Mouse (Mus musculus) forebrain, embryonic 14.5 days (tissue): ENCODE data around the gene Snx9. TPM values are rescaled to one million over a fixed set of nuclear protein-coding genes. Genes with fewer than 3 reads are reported as not detected.

Experiments used
- ATAC-seq: fragments of 200-750 bp; cut with Nextera tagmentation; 2 replicates; pipeline ENCODE4 v1.8.0; 2017; ENCODE audit warnings: mild to moderate bottlenecking, moderate library complexity
- DNase-seq: peaks from one replicate; pipeline ENCODE4 v3.0.0-alpha.2; 2015; ENCODE audit warnings: low spot score
- H3K27ac ChIP-seq: fragments of 300-500 bp; sonication (generic); 2 replicates; pipeline ENCODE4 v1.5.1; 2014; ENCODE audit warnings: low read depth, mild to moderate bottlenecking, control low read depth, low read length, moderate library complexity
- H3K27me3 ChIP-seq: fragments of 300-500 bp; sonication (generic); replicated peaks from 2 replicates; pipeline ENCODE4 v1.6.1; 2014; ENCODE audit warnings: low read length, control low read depth, mixed read lengths; ENCODE audit not compliant: control insufficient read depth, insufficient read depth
- H3K36me3 ChIP-seq: fragments of 300-500 bp; sonication (generic); 2 replicates; pipeline ENCODE4 v1.6.1; 2014; ENCODE audit warnings: low read length, control low read depth; ENCODE audit not compliant: control insufficient read depth, insufficient read depth
- H3K4me1 ChIP-seq: fragments of 300-500 bp; sonication (generic); 2 replicates; pipeline ENCODE4 v1.6.1; 2014; ENCODE audit warnings: antibody characterized with exemption, low read length, control low read depth; ENCODE audit not compliant: control insufficient read depth, insufficient read depth
- H3K4me2 ChIP-seq: fragments of 300-500 bp; sonication (generic); 2 replicates; pipeline ENCODE4 v1.6.1; 2014; ENCODE audit warnings: mild to moderate bottlenecking, control low read depth, low read length
- H3K4me3 ChIP-seq: fragments of 300-500 bp; sonication (generic); 2 replicates; pipeline ENCODE4 v1.5.1; 2014; ENCODE audit warnings: low read depth, low read length, control low read depth
- H3K9ac ChIP-seq: fragments of 300-500 bp; sonication (generic); 2 replicates; pipeline ENCODE4 v1.6.1; 2014; ENCODE audit warnings: mild to moderate bottlenecking, low read length, control low read depth, moderate library complexity
- H3K9me3 ChIP-seq: fragments of 300-500 bp; sonication (generic); replicated peaks from 2 replicates; pipeline ENCODE4 v1.6.1; 2016; ENCODE audit warnings: low read length, control low read depth, mixed read lengths; ENCODE audit not compliant: control insufficient read depth
- WGBS: fragments of 180-500 bp; shearing (Covaris S2); extraction: QIAGEN DNeasy Blood & Tissue Kit; methylation state at CpG from one replicate; pipeline ENCODE4 v1.1.7; 2014; 5-methylcytosine and 5-hydroxymethylcytosine counted together
- polyA plus RNA-seq: library from polyadenylated mRNA; unstranded; fragments of >200 nt; fragmentation: Nextera tagmentation; extraction: Ambion mirVana; gene quantifications from 2 replicates; pipeline ENCODE4 v1.2.1, GENCODE M21; 2014

Snx9 gene
- polyA plus RNA-seq, 1 experiment from 2014 or later, result 6.7 TPM

GRCm38 (mm10) chr17:5959802-5960201 lies 118.7 kb downstream of the Snx9 start:
- 78% methylated on average over 9 of the region's 9 CpGs for WGBS
- Histone ChIP-seq H3K36me3 (no peaks in the 10 kb centered on the region), H3K4me2 (no peak overlapping the region), H3K9ac (no peak overlapping the region), H3K27me3 (no peaks in the 10 kb centered on the region), H3K4me3 (no peak overlapping the region), H3K4me1 (no peaks in the 10 kb centered on the region), H3K9me3 (no peaks in the 10 kb centered on the region), H3K27ac (no peak overlapping the region)
- DNase-seq, result no peak
- ATAC-seq, result no peak

DNA sequence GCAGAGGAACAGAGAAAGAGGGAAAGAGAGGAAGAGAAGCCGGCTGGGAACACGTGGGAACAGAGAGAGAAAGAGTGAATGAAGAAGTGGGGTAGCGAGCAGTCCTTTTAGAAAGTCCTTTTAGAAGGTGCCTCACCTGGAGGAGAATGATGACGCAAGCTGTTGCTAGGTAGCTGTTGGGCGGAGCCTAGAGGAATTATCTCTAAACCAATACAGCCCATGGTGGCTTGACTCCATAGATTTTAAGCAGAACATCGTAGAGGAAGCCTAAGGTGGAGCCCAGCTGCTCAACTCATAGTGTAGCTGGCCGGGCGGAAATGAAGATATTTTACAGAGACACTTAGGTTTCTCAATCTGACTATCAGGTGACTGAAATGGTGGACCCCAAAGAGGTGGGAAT lies 122.6 kb downstream of the Snx9 start:
- WGBS, result 89% methylated on average over 8 of the region's 8 CpGs
- ATAC-seq, result no peak

DNA sequence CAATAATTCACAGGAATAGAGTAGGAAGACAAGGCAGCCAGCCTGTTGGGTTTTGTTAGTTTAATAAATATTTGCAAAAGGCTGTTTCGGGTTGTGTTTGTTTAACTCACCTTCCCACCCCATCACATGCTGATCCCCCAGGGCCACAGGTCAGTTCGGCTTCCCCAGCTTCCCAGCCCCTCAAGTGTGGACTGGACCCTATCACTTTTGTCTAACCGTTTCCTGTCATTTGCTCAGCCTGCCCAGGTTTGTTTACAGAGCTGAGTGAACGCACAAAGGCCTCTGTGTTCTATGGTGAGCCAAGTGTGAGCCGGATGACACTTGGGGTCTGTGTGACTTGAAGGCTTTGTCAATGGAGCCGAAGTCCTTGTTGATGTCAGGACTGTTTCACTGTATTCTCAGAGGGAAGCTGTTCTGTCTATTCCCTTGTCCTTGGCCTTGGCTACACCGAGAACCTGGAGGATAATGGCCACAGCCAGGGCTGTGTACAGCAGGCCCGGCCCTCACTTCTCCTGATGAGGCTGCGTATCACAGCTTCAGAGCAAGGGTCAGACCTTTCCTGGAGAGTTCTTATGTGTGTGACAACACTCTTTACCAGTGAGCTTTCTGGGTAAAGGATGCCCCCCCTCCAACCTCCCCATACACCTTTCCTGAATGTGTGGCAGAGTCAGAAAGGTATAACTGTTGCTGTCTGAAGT lies 124.1 kb downstream of the Snx9 start:
- DNase-seq (no peak), ATAC-seq (no peak)
- 79% methylated on average over 9 of the region's 9 CpGs for WGBS
- Histone ChIP-seq H3K9ac (no peak overlapping the region), H3K36me3 (no peaks in the 10 kb centered on the region), H3K27ac (no peak overlapping the region), H3K27me3 (no peaks in the 10 kb centered on the region), H3K9me3 (no peaks in the 10 kb centered on the region), H3K4me1 (no peaks in the 10 kb centered on the region; the same call in 1 of the 2 replicates), H3K4me2 (no peak overlapping the region), H3K4me3 (no peak overlapping the region)

More for the DNA sequence above, 122.6 kb downstream of the Snx9 start:
- H3K4me3 ChIP-seq, result no peak overlapping the region
- H3K4me1 ChIP-seq, result no peaks in the 10 kb centered on the region
- DNase-seq, result no peak
- H3K36me3 ChIP-seq, result no peaks in the 10 kb centered on the region
- no peaks in the 10 kb centered on the region for H3K9me3 ChIP-seq
- no peak overlapping the region for H3K4me2 ChIP-seq
- no peak overlapping the region for H3K27ac ChIP-seq
- H3K27me3 ChIP-seq, result no peaks in the 10 kb centered on the region
- H3K9ac ChIP-seq, result no peak overlapping the region

DNA sequence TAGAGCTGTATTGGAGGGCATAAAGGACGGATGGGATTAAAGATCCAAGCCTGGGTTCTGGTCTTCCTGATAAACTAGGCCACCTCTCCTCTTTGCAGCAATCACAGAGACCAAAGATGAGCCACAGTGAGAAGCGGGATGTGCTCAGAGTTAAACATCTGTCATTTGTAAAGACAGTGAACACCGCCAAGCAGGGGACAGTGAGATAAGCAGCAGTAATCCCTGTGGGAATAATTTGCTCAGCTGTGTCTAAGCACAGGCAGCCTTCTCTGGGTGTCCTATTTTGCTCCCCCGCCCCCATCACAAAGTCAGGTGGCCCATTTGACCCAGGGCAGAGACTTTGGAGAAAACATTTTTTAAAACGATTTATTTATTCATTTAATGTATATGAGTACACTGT lies 125.6 kb downstream of the Snx9 start:
- no peak overlapping the region for H3K27ac ChIP-seq
- no peaks in the 10 kb centered on the region; the same call in 1 of the 2 replicates for H3K4me1 ChIP-seq
- H3K4me3 ChIP-seq, result no peak overlapping the region
- H3K9ac ChIP-seq, result no peak overlapping the region
- no peak overlapping the region for H3K4me2 ChIP-seq
- no peaks in the 10 kb centered on the region for H3K36me3 ChIP-seq
- DNase-seq, result no peak
- no peaks in the 10 kb centered on the region for H3K9me3 ChIP-seq
- no peak for ATAC-seq
- 85% methylated on average over 5 of the region's 5 CpGs for WGBS
- H3K27me3 ChIP-seq, result no peaks in the 10 kb centered on the region

GRCm38 (mm10) chr17:5968562-5968961 lies 127.4 kb downstream of the Snx9 start:
- Histone ChIP-seq H3K4me3 (no peak overlapping the region), H3K4me2 (no peak overlapping the region), H3K9me3 (no peaks in the 10 kb centered on the region), H3K36me3 (no peaks in the 10 kb centered on the region), H3K27me3 (no peaks in the 10 kb centered on the region), H3K27ac (no peak overlapping the region), H3K4me1 (no peaks in the 10 kb centered on the region; the same call in 1 of the 2 replicates), H3K9ac (no peak overlapping the region)
- DNase-seq (no peak), ATAC-seq (no peak)
- 75% methylated on average over 6 of the region's 6 CpGs for WGBS

DNA sequence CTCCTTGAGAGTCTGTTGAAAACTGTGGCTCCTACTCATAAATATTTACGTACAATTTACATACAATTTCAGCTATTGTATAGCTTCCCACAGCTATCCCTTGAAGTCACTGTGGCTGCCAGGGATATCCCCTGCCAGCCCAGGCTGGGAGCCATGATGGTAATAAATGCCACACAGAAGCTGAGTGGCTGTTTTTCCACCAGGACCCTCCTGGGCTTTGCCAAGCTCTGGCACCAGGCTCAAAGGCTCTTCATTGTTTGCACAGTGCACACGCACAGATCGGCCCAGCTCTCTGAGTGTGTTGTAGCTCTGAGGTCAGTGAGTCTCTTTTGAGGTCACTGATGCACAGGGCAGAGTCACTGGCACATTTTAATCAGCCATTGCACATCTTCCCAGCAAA lies 128.1 kb downstream of the Snx9 start:
- no peaks in the 10 kb centered on the region; the same call in 1 of the 2 replicates for H3K4me1 ChIP-seq
- H3K27me3 ChIP-seq, result no peaks in the 10 kb centered on the region
- ATAC-seq (no peak), DNase-seq (peak; percentile 36)
- no peak overlapping the region for H3K9ac ChIP-seq
- H3K4me2 ChIP-seq, result no peak overlapping the region
- H3K27ac ChIP-seq, result no peak overlapping the region
- H3K36me3 ChIP-seq, result no peaks in the 10 kb centered on the region
- no peaks in the 10 kb centered on the region for H3K9me3 ChIP-seq
- no peak overlapping the region for H3K4me3 ChIP-seq
- 66% methylated on average over 3 of the region's 3 CpGs for WGBS

DNA sequence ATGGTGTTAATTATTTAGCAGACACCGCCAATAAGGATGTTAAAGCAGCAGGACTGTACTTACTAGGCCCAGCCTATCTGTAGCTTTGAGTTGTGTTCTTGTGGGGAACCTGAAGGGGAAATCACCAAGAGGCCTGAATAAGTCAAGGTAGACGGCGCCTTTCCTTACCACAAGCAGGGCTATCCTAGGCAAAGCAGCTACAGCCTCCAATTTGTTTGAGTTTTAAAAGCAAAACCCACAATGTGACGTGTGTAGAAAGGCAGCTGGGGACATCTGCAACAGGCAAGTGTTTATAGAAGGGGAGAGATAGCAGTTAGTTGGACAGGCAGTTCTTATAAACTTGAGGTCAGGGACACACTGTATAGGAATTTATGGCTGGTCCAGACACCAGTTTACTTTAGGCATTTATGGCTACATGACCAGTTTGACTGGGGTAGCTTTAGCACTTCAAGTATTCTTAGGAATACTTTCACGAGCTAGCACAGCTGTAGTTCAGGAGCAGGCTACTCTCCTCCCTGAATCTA lies 129.2 kb downstream of the Snx9 start:
- no peak overlapping the region for H3K9ac ChIP-seq
- ATAC-seq, result no peak
- H3K4me3 ChIP-seq, result no peak overlapping the region

GRCm38 (mm10) chr17:5973536-5973935 lies 132.4 kb downstream of the Snx9 start:
- Histone ChIP-seq H3K9me3 (no peaks in the 10 kb centered on the region), H3K27me3 (no peaks in the 10 kb centered on the region), H3K4me3 (no peak overlapping the region), H3K4me2 (no peak overlapping the region), H3K27ac (no peak overlapping the region), H3K4me1 (peaks cover 10% of the 10 kb centered on the region; the same call in 1 of the 2 replicates), H3K9ac (no peak overlapping the region), H3K36me3 (no peaks in the 10 kb centered on the region)
- ATAC-seq (no peak), DNase-seq (no peak)
- 69% methylated on average over 8 of the region's 8 CpGs for WGBS

More for the DNA sequence above, 129.2 kb downstream of the Snx9 start:
- Histone ChIP-seq H3K27ac (no peak overlapping the region), H3K27me3 (no peaks in the 10 kb centered on the region), H3K4me1 (peaks cover 1% of the 10 kb centered on the region; the same call in 1 of the 2 replicates), H3K9me3 (no peaks in the 10 kb centered on the region), H3K4me2 (no peak overlapping the region), H3K36me3 (no peaks in the 10 kb centered on the region)
- WGBS, result 88% methylated on average over 5 of the region's 5 CpGs
- DNase-seq, result no peak
